Mouse (Mus musculus) embryo, embryonic 11.5 days (tissue): ENCODE measurements around the gene Pidd1.

Experiments used
- DNase-seq: peaks from one replicate; pipeline ENCODE4 v3.0.0-alpha.2; 2012; ENCODE audit warnings: low read depth, low spot score

Pidd1 gene

GRCm38 (mm10) chr7:141435856-141436522 is 7.8 kb downstream of the Pidd1 start:
- no peak for DNase-seq

DNA sequence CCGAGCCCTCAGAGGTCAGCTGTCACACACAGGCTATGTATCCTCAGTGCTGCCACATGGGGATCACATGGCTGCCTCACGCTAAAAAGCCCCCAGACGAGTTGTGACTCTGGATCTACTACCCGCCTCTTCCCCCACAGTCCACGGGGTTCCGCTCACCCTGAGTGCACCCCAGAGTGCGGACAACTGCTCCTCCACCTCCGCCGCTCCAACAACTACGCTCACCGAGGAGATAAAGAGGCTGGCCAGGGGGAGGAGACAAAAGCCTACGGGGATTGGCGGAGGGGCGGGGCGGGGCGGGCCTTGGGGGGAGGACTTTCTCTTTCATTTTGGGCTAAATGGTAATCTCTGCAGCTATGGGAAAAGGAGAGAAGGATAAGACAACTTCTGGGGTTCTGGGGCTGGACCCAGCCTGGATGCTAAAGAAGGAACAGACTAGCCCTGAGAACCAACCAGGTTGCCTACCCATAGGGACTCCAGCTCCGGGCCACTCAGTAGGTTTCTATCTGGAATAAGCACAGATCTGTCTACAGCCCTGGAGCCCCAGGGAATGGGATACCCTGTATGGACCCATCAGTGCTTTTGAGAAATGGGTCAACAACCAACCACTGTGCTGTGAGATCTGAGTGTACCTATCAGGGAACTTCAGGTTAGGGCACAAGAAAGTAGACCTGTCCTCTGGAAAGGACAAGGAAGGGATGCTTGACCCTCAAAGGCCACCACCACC is 8.5 kb downstream of the Pidd1 start:
- DNase-seq = no peak

- DNase-seq = no peak
Measured at GRCm38 (mm10) chr7:141434464-141434863, 9.4 kb downstream of the Pidd1 start.

DNA sequence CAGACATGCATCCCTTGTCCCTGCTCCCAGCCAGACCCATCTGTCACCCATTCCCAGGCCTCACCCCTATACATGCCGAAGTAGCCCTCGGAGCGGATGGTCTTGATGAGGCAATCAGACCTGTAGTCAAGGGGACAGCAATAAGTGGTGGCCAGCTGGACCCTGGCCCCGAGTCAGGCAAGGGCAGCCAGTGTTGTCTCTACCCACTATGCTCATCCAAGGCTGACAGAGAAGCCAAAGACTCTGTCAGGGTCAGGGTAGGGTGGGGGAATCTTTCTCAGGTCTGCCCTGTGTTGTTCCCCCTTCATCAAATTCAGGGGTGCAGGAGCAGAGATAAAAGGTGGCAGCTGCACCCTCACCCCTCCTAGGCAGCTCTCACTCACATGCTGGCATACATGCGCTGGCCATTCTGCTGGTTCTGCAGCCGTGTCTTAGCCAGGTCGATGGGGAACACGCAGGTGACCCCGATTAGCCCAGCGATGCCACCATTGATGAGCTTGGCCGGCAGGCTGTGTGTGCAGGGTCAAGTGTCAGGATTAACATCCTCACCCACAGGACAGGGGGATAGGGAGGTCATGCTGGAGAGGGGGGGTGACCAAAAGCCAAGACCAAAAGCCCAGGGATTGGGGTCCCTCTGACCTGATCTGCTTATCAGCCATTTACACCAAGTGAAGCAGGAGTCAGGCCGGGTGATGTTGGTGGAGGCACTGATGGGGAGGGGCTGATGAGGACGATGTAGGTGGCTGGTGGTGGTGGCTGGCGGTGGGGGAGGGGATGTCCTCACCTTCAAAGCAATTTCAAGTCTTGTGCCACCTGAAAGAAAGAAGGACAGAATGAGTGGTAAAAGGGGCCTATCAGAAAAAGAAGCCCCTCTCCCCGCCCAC is 10.1 kb downstream of the Pidd1 start:
- no peak for DNase-seq

GRCm38 (mm10) chr7:141432741-141433516 is 10.9 kb downstream of the Pidd1 start:
- DNase-seq = no peak

GRCm38 (mm10) chr7:141432186-141432611 is 11.6 kb downstream of the Pidd1 start:
- no peak for DNase-seq

DNA sequence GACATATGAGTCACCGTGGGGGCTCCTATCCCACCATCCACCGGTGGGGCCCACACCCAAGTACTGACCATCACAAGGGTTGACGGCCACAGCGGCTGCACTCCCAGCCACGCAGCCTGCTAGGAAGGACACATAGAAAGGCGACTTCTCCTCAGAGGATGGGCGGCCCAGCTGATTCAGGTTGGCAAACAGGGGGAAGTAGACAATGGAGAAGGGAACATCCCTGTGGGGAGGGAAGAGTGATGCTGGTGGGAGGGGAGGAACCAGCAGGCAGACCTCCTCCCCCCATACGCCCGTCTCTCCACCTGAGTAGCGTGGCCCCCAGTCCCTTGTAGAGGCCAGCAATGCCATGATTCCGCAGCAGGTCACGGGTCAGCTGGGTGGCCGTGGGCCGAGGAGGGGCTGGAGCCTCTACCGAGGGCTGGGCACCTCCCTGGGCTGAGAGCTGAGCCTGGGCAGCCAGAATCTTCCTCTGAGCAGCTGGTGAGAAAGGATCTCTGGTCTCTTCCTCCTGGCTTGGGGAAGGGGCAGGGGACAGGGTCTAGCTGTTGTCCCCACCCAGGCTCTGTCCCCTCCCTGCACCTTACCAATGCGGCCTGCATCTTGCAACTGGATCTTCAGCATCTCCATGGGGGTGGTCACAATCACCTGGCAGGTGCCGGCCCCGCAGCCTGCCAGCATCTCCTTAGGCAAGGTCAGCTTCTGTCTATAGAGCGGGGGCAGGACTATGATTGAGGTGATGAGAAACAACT is 12.2 kb downstream of the Pidd1 start:
- DNase-seq = no peak

GRCm38 (mm10) chr7:141430585-141431240 is 13.1 kb downstream of the Pidd1 start:
- DNase-seq = no peak

DNA sequence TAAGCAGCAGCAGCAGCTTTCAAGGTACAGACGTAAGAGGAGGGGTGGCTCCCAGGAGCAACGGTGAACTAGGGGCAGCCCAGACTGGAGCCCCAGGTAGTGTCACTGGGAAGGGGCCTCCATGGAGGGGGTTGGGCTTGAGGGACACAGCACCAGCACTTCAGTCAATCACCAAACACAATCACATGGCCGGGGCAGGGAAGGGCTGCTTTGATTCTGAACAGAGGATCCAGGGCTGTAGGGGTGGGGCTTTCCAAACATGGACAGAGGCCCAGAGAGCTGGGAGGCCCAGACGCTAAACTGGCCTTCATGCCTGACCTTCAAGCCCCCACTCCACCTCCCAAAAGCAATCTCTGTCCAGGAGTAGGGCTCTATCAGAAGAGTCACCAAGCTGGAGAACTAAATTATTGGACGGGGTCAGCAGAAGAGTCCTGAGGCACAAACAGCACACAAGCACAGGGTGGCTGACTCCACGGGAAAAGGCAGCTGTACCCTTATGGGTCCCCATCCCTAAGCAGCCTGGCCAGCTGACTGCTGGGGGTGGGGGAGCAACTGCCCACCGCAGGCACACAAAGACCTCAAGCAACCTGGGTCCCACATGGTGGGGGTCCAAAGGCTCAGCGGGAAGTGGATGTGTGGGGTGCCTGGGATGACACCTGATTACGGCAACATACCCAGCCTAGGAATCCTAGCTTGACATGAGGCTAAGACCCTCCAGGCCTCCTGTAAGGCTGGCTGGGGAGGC is 13.8 kb downstream of the Pidd1 start:
- no peak for DNase-seq

- DNase-seq = peak; percentile 59
Measured at GRCm38 (mm10) chr7:141429310-141429709, 14.5 kb downstream of the Pidd1 start, which contains the start of gene Cend1. Gene Cend1, minus strand, starts transcription at chr7:141429491.

DNA sequence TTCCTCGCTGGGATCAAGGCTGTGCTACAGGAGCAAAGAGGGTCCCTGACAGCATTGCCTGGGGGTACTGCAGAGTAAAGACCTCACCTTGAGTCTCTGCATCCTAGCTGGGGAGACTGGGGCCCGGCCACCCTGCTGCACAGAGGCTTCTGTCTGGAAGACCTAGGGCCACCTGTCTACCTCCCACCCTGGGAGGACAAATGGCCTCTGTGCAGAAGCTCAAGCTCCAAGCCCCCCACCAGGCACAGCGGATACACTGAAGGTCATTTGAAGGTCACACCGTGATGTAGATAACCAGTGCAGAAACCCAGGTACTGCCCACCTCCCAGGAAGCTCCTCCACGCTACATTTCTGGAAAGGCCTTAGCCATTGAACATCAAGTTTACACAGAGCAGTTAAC is 15.1 kb downstream of the Pidd1 start:
- no peak for DNase-seq

DNA sequence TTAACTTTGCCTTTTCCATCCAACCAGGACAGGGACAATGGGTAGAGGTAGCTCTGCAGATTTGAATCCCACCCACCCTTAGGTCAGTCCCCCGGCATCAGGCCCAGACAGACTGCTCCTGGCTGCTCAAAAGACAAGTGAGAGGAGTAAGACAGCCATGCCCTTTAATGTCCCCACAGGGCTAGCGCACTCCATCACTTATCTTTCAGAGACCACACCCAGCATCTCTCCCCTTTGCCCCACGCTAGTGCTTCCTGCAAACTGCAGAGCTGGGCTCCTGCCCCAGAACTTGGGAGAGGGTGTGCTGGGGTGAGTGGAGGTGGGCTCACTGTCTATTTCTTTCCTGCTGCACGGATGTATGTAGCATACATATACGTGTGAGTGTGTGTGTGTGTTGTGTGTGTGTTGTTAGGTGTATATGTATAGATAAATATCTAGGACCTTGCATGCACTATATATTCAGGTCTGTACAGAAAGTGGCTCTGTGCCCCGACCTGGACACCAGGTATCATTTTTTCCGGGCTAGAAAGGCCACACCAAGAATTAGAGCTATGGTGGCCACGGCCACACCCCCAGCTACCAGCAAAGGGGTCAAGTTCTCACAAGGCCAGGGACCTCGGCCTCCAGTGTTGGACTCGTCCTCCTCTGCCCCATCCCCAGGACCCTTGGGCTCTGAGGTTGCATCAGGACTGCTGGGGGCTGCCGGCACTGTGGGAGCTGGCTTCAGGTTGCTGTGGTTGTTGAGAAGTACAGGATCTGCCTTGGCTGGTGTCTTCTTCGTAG is 16.7 kb downstream of the Pidd1 start:
- no peak for DNase-seq

DNA sequence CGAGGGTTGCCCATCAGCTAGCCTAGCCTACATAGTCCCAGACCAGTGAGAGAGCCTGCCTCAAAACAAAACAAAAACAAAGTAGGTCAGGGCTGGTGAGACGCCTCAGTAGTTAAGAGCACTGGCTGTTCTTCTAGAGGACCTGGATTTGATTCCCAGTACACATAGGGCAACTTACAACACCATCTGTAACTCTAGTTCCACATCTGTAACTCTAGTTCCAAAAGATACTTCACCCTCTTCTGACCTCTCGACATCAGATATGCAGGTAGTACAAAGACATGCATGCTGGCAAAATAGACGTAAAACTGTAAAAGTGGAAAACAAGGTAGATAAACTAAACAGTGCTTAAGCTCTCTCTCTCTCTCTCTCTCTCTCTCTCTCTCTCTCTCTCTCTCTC is 20.0 kb downstream of the Pidd1 start:
- DNase-seq = no peak

GRCm38 (mm10) chr7:141420030-141420702 is 23.7 kb downstream of the Pidd1 start:
- DNase-seq = no peak

GRCm38 (mm10) chr7:141418970-141419369 is 24.9 kb downstream of the Pidd1 start:
- no peak for DNase-seq

DNA sequence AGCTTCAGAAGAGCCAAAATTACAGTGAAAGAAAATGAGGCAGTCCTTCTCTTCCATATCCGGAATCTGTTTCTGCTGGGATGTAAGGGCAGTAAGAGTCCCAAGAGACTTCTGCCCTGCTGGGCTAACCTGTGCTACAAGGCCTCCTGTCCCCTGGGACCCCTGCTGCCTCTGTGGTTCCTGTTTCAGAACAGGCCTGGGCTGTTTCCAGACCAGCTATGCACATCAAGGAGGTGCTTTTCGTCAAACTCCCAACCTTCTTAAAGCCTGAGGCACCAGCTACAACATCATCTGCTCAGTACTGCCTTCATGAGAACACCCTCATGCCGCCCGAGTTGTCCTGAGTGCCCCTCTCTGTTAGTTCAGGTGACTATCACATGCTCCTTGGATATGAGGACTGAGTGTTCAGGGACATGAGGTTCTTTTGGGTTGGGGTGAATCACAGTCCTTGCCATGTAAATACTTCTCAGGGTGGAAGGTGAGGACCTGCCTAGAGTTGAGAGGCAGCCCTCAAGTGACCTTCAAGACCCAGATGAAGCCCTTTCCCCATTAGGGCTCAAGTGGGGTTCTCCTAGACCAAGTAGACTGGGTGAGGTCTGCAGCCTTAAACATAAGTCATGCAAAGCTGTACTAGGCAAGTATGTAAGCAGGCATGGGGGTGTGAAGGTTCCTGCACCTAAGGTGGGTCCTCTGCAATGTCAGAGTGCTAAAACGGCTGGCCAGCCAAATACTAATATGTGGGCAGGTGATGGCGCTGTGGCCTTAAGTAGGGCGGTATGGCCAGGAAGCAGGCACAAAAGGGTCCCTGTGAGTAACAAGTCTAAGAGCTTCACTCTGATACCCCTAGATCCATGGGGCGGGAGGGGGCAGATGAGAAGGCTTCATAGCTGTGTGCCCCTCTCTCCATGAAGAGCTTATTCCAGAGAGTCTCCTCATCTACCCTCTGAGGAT is 25.8 kb downstream of the Pidd1 start:
- DNase-seq = no peak
